Mouse (Mus musculus) layer of hippocampus, adult 6 months (tissue): ENCODE results near the gene Gm21913. TPM values are rescaled to one million over a fixed set of nuclear protein-coding genes. Genes with fewer than 3 reads are reported as not detected.

Source experiments
- long read RNA-seq, 2 experiments: library from polyadenylated mRNA; unstranded; transcript quantifications; one replicate each; pipeline ENCODE4 v2.0.0; 2019 to 2020
- polyA plus RNA-seq: library from polyadenylated mRNA; unstranded; fragments of <200 nt; fragmentation: Nextera tagmentation; gene quantifications from 2 replicates; pipeline ENCODE4 v1.2.3, GENCODE M21; 2021

Gene Gm21913
- not detected in 2 replicates for polyA plus RNA-seq
- long read RNA-seq, experiment 1 = 0 reads
- long read RNA-seq, experiment 2 = 0 reads

DNA sequence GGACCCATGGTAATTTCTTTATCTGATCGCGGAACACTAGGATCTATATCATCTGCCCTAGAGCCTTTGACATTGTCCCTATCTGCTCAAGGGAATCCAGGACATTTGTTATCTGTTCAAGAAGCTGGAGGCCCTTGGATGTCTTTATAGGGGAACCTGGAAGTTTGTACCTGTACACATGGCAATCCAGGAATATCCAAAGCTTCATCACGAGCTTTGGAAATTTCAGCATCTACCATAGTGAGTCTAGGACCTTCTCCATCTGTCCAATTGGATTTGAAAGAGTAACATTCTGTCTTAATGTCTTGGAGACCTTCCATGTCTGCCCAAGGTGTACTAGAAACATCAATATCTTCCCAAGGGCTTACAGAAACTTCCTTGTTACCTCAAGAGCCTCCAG, at the start of gene Gm21913:
Gene Gm21913, plus strand, starts transcription at position 301 of the 400 bp plus-strand sequence.

Other genes starting within 250 kb of the Gm21913 start
- gene Gm29110, start 153.4 kb upstream of the Gm21913 start, polyA plus RNA-seq = not detected in 2 replicates